Mouse (Mus musculus) right cerebral cortex, postnatal 25 days (tissue): ENCODE measurements around the gene Arf3.
A peak's percentile ranks its signal among the peaks of the same experiment; 100 is the strongest.

Experiments
- DNase-seq: peaks from one replicate; pipeline ENCODE4 v3.0.0; 2022

Arf3 gene

DNA sequence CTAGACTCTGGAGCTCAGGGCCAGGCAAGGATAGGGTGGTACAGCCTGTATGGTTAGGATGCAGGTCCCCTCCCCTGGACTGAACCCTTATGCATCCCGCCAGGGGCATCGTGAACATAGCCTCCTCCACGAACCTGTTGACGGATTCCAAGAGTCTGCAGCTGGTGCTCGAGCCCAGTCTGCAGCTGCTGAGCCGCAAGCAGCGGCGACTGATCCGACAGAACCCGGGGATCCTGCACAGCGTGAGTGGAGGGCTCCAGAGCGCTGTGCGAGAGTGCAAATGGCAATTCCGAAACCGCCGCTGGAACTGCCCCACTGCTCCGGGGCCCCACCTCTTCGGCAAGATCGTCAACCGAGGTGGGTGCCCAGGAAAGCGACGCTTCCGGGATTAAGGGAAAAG is 27.7 kb upstream of the Arf3 start:
- no peak for DNase-seq

DNA sequence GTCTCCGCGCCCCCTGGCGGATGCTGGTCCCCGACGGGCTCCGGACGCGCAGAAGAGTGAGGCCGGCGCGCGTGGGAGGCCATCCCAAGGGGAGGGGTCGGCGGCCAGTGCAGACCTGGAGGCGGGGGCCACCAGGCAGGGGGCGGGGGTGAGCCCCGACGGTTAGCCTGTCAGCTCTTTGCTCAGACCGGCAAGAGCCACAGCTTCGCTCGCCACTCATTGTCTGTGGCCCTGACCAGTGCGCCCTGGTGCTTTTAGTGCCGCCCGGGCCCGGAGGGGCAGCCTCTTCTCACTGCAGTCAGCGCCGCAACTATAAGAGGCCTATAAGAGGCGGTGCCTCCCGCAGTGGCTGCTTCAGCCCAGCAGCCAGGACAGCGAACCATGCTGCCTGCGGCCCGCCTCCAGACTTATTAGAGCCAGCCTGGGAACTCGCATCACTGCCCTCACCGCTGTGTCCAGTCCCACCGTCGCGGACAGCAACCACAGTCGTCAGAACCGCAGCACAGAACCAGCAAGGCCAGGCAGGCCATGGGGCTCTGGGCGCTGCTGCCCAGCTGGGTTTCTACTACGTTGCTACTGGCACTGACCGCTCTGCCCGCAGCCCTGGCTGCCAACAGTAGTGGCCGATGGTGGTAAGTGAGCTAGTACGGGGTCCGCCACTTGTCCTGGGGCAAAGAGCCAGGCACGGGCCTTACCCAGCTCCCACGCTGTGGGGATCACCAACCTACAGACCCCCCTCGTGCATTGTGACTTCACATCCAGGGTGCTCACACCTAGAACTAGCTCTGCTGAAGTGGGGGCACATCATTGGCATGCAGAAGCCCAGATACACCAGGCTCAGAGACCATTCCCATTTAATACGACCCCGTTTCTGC is 26.9 kb upstream of the Arf3 start, which contains the start of gene Wnt1:
Gene Wnt1 (plus strand): TSS at position 197 of the 875 bp plus-strand sequence.
- DNase-seq: no peak

DNA sequence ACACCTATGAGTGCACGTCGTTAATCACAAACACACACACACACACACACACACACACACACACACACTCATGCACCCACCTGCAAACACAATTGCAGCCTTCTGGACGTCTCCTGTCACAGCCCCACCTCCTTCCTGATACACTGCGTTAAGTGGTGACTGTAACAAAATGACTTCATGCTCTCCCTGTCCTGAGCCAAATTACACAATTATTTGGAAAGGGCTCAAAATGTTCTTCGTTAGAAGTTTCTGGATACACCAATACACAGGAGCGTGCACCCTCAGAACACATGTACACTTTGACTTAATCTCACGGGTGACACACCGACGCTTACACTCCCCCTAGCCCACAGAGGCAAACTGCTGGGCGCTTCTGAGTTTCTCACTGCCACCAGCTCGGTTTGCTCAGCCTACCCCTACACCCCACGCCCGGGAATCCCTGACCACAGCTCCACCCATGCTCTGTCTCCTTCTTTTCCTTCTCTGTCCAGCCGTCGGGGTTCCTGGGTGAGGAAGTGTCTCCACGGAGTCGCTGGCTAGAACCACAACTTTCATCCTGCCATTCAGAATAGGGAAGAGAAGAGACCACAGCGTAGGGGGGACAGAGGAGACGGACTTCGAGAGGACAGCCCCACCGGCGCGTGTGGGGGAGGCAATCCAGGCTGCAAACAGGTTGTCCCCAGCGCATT is 26.1 kb upstream of the Arf3 start:
- no peak for DNase-seq

DNA sequence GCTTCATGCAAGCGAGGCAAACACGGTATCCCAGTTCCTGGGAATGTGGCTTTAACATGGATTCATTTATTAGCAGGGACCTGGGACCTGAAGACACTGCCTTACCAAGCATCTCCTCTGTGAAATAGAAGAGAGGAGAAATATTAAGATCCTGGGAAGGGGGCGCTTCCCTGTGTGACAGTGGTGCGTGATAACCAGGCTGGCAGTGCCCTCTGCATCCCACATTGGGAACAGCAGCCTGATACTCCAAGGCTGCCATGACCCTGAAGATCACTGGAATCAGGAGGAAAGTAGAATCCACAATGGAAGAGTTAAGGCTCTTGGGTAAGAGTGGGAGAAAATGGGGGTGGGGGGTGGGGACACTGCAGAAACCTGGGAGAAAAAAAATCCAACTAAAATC is 24.9 kb upstream of the Arf3 start:
- no peak for DNase-seq

DNA sequence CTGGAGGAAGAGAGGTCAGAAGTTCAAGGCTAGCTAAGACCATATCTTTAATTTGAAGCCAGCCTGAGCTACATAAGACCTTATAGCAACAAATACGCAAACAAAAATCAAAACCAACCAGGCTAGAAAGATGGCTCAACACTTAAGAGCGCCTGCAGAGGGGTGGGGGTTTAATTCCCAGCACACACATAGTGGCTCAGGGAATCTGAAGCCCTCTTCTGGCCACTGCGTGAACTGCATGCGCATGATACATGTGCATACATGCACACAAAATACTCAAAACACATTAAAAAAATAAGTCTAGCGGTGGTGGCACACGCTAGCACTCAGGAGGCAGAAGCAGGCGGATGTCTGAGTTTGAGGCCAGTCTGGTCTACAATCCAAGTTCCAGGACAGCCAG is 22.7 kb upstream of the Arf3 start:
- no peak for DNase-seq

DNA sequence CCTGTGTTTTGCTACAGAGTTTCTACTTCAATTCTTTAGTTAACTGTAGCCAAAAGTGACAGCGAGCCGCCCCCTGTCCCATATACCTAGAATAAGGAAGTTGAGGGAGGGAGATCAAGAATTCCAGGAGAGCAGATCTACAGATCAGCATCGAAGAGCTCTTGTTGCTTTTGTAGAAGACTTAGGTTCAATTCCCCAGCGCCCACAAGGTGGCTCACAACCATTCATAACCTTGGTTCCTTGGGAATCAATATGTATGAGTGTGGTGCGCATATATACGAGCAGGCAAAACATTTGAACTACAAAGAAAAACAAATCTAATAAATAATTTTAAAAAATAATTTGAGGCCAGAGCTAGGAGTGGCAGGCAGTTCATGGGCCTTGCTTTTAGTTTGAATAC is 18.2 kb upstream of the Arf3 start:
- no peak for DNase-seq

DNA sequence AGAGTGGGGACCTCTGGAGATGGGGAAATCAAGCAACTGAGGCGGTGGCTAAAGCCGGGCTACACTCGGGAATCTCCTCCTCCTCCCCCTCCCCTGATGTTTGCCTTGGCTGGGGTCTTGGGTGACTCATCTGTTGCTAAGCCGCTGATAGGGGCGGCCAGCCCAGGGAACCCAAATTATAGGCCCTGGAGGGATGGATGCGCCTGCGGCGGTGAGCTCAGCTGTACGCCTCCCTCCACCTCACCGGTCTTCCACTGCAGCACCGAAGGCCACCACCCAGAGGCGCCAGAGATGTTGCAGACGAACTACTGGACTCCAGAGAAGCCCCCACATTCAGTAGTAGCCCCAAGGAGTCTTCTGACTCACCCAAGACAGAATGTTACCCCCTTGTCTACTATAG is 17.6 kb upstream of the Arf3 start:
- no peak for DNase-seq

DNA sequence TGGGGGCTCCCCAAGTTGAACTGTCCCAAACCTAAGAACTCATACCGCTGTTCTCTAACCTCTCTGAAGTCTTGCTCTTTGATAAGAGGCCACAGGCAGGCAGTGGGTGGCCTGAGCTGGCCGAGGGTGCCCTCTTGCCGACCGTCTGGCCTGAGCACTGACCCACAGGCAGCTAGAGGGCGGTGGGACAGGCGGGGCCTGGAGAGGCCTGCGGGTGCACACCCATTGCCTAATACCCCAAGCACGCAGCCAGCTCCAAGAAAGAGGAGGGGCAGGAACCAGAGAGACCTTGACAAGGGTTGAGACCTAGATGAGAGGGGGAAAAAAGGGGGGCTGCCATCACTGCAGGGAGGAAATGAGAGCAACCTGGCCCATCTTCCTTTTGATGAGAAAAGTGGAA is 17.1 kb upstream of the Arf3 start:
- DNase-seq: no peak

DNA sequence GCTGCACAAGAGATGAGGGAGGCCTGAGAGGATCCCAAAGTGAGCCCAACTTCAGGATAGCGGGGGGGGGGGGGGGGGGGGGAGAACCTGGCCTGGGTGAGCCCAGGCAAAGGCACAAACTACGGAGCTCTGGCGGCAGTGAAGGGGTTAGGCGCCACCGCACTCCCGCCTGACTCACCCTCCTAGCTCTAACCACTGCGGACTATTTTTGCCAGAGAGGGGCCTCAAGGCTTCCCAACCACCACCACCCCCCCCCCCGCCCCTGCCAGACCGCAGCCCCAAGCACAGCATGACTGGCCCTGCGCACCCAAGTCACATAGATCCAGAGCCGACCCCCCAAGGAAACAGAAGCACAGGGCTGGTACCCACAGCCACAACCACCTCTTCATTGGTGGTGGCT is 15.8 kb upstream of the Arf3 start:
- no peak for DNase-seq

DNA sequence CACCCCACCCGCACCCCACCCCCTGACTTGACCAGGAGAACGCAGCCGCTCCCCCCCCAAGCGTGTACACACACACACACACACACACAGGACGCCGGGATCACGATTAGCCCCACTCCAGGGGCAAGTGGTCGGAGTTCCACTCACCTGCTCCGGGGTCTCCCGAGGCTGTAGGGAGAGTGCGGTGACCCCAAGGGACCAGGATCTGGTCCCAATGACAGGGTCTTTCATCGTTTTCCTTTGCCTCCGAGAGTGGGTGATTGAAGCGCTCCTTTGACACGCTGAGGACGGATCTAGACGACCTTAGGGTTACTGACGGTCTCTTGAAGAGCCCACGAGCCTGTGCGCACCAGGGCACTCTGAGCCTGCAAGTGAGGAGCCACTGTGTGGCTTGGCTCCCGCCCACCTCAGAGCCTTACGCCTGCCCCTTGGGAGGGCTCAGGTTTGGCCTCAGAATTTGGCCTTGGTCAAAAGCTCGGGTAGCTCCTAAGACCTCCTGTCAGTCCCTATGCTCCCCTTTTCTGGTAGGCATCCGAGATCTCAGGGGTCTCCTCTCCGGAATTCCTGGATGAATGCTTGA is 15.3 kb upstream of the Arf3 start:
- no peak for DNase-seq

DNA sequence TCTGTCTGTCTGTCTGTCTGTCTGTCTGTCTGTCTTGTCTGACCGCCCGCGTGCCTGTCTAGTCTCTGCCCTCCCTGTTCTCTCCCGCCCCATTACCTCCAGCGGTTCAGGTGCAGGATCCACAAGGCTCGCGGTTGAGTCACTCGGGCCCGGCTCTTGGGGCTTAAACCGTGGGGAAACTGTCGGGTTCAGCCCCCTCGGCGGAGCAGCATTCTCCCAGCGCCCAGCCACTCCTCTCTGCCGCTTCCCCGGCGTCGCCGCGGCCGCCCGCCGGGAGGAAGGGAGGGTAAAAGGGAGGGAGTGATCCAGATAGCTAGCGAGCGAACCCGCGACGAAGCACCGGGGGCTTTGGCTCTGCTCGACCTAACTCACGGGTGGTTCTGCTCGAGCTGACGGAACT is 14.7 kb upstream of the Arf3 start, which contains the start of gene Wnt10b:
Gene Wnt10b (minus strand): TSS at position 389 of the 400 bp plus-strand sequence.
- DNase-seq: no peak

DNA sequence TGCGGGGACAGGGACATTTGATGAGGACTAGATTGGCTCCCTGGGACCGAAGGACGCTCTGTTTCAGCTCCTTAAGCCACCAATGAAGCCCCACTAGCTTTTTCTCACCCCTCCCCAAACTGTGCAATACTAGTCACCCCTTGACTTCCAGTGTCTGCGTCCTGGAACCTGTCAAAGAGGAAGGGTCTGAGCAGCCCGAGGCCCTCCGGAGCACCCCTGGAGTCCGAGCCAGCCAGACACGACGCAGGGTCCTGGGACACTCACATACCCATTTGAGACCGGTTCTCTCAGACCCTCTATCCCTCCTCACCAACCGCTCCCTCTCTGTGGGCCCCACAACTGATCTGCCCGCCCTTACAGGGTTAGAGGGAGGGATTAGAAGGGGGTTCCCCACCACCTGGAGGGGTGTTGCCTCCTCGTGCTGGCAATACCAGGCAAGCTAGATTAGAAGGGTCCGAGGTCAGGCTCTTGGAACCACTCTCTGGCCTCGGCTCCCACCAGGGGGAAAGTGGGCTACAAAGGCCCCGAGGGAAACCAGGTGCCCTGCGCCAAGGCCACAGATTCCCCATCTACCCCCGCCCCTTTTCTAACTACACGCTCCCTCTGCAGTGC is 14.1 kb upstream of the Arf3 start:
- DNase-seq: no peak

DNA sequence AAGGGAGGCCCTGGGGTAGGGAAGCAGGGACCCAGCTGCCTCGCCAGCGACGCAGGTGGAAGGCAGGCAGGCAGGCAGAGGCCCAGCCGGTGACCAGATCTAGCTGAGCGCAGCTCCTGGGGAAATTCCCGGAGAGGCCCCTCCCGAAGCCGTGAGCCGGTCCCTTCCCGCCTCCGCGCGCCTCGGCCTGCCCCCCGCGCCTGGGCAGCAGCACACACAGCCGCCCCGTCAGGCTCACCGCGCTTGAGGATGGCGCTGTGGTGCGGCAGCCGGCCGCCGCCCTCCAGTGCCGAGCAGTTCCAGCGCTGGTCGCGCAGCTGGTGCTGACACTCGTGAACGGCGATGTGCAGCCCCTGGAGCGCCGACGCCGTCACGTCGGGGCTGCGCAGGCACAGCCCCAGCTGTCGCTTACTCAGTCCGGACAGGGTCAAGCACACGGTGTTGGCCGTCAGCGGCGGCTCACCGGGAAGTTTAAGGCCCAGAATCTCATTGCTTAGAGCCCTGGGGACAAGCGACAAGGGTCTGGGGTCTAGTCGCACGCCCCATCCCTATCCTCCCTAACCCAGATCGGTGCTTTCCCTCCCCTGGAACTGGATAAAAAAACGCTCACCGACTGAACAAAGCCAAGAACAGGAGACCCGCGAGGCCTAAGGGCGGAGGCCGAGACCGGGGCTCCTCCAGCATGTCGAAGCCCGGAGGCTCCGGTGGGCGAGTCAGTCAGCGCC is 13.4 kb upstream of the Arf3 start:
- DNase-seq: no peak

DNA sequence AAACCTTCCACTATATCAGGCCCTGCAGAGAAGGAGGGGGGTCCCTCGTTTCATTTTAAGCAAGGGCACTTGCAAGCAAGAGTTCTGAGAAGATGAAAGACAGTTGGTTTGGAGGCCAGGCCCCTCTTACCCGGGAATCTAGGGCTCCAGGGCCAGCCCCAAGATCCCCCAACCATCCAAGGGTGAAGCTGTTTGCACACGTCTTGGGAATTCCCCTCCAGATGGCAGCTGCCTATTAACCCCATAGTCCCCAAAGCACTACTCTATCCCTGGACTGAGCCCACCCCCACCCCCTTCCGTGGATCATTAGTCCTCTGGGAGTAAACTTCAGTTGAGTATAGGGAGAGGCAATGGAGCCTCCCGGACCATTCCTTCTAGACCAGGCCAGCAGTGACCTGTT is 12.5 kb upstream of the Arf3 start:
- no peak for DNase-seq

DNA sequence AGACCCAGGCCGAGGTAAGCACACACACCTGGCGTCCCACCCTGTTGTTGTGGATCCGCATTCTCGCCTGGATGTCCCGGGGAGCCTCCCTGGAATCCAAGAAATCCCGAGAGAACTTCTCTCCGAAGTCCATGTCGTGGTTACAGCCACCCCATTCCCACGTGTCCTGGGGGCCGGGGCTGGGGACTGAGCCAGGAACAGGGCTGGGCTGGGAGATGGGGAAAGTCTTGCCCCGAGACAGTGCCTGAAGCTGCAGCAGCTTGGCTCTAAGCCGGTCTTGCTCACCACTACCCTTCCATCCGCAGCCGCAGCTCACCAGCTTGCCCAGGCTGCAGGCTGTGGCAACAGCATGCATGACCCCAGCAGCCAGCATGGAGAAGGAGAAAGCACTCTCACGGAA is 11.1 kb upstream of the Arf3 start:
- DNase-seq: no peak

DNA sequence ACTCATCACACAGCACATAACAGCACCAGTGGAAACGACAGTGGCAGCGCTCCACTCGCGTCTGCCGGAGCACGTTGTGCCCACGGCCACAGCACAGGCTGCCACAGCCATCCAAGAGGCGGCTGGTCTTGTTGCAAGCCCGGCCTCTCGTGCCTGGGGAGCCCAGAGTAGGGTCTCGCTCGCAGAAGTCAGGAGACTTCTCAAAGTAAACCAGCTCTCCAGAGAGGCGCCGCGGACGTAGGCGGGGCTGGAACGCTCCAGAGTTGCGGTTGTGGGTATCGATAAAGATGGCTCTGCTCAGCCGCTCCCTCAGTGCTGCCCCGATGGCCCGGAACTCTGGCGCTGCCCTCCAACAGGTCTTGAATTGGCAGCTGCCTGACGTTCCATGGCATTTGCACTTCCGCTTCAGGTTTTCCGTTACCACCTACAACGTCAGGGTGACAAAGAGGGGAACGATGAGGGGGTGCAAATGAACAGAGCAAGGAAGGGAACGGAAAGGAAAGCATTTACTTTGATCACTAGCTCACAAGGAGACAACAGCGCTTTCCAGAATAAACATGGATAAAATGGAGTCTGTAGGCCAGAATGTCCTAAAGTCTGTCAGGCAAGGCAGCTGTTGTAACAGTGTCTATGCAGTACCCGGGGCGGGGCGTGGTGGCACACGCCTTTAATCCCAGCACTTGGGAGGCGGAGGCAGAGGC is 9.6 kb upstream of the Arf3 start:
- no peak for DNase-seq

DNA sequence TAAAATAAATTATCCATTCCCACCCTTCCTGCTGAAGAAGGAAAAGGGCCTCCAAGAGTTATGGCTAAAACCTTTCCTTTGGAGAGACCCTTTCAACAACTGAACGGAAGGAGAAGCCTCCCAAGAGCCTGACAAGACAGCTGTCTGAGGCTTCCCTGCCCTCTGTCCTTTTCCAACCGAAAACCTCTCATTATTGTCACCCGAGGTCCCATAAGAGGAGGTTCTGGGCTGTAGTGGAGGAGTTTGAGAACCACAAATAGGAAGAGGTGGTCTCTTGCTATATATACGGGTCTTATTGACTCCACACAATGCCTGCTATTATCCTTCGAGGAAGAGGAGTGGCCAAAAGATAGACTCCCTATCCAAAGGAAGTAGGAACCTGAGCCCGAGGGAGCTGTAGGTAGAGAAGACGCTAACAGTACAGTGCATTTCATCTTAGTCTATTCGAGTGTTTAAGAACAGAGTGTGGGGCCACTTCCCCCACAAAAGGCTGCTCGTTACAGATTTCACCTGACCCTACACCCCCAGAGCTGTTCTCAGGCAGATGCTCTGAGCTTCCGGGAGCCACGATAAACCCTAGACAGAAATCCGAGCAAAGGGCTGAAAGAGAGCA is 8.9 kb upstream of the Arf3 start:
- DNase-seq: no peak

DNA sequence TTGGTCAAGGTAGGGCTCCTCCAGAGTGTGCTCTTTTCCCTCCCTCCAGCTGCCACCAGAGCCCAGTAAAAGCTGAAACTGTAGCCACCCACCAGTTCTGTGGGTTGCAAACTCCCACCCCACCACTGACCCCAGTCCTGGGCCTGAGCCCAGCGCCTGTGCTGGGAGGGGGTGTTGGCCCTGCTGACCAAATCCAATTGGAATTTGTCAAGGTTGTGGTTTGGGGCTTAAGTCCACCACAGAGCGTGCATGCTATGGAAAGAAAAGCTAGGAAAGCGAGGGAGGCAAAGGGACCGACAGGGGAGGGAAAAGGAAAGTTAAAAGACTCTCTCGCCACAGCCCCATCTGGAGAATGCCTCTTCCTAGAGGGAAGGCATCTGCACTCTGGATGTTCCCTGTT is 5.2 kb upstream of the Arf3 start:
- no peak for DNase-seq

DNA sequence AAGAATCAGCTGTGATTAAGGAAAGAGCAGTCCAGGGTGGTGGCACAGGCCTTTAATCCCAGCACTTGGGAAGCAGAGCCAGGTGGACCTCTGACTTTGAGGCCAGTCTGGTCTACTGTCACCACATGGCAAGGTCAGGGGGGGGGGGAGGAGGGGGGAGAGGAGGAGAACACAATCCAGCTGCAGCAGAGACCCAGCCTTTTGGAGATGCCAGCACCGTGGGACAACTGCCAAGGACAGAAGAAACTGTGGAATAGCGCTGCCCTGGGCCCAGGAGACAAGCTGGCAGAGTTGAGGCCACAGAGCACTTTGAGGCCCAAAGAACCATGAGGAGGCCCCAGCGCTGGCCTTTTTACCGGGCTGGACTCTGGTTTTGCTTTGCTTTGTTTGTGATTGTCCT is 2.9 kb upstream of the Arf3 start:
- DNase-seq: no peak

DNA sequence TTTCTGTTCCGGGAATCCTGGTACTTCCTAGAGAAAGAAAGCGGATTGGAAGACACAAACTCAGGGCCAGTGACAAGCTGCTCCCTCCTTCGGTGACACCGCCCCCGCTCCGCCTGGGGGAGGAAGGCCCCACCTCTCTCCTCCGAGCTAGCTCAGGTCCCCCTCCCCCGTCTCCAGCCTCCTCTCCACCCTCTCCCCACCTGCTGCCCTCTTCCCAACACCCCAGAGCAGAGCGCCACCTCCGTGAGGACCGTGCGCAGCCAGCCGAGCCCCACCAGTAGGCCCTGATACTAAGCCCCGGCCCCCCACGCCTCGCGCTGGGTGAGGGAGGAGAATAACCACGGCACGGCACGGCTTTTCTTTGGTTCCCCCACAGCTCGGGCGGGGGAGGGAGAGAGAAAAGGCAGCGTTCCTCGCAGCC is 803 bp downstream of the Arf3 start:
- DNase-seq: peak; percentile 78

DNA sequence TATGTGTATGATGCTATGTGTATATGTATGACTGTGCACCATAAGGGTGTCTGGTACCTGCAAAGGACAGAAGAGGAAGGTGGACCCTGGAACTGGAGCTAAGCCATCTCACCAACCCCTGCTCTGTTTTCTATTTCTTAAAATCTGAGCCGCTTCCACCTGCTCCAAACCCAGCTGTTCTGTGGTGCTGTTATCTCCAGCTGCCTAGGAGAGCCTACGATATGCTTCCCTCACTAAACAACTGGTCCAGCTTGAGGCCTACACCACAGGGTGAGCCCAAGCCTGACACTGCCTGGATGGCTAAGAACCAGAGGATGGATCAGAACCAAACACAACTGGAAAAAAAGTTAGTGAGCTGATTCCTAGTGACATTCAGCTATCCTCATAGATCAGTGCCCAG is 8.9 kb downstream of the Arf3 start:
- no peak for DNase-seq

DNA sequence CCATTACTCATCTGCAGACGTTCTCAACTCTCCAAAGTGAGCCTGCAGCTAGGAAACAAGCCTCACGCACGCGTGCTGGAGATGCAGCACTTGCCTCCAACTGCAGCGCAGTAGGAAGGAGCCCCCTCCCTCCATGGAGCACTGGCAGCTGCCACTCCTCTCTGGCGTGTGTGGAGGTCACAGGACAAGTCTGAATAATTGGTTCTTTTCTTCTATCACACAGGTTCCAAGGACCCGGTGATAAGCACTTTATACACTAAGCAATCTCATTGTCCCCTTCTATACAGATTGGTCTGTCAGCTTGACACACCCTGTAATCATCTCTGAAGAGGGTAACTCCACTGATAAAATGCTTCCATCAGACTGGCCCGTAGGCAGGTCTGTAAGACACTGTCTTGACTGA is 10.0 kb downstream of the Arf3 start:
- DNase-seq: peak; percentile 42
